Mouse (Mus musculus): ENCODE measurements around the gene Fat2. TPM values are rescaled to one million over a fixed set of nuclear protein-coding genes. Genes with fewer than 3 reads are reported as not detected.

Fat2 gene
- polyA plus RNA-seq, 1 experiment from 2014 or later = 0.61 TPM

GRCm38 (mm10) chr11:55335314-55336076 is 869 bp downstream of the Fat2 start:
- Histone ChIP-seq H3K36me3 (ENCODE audit: control insufficient read depth, insufficient read depth, low read length) (no peaks in the 10 kb centered on the region), H3K4me2 (replicated peaks; ENCODE audit: low read depth) (peak overlapping the region; percentile 30), H3K27me3 (ENCODE audit: control insufficient read depth, insufficient read depth, low read length) (no peaks in the 10 kb centered on the region), H3K9ac (ENCODE audit: low read length) (no peak overlapping the region), H3K4me1 (replicated peaks; ENCODE audit: control insufficient read depth, insufficient read depth) (no peaks in the 10 kb centered on the region), H3K27ac (replicated peaks) (no peak overlapping the region), H3K9me3 (ENCODE audit: control insufficient read depth, low read length) (no peaks in the 10 kb centered on the region), H3K4me3 (ENCODE audit: low read depth, low read length) (no peak overlapping the region)
- DNase-seq (ENCODE audit: low spot score) (no peak), ATAC-seq (ENCODE audit: low FRiP score, low TSS enrichment) (no peak)
- TF ChIP-seq EP300 (optimal IDR thresholded peaks at IDR 0.05) = no peak
- no peak for TF ChIP-seq CTCF (IDR thresholded peaks at IDR 0.05; ENCODE audit: low read depth)
- WGBS = 80% methylated on average over 14 of the region's 14 CpGs

GRCm38 (mm10) chr11:55334545-55334944 is 1.8 kb downstream of the Fat2 start:
- H3K4me2 ChIP-seq (replicated peaks; ENCODE audit: low read depth) = no peak overlapping the region
- DNase-seq (ENCODE audit: low spot score) = no peak
- WGBS = 81% methylated on average over 4 of the region's 4 CpGs

GRCm38 (mm10) chr11:55334063-55334462 is 2.3 kb downstream of the Fat2 start:
- 83% methylated on average over 6 of the region's 6 CpGs for WGBS
- peaks cover 3% of the 10 kb centered on the region; the same call in 1 of the 2 replicates for H3K4me1 ChIP-seq (replicated peaks; ENCODE audit: control insufficient read depth, insufficient read depth)

More at GRCm38 (mm10) chr11:55334545-55334944, 1.8 kb downstream of the Fat2 start:
- H3K4me1 ChIP-seq (replicated peaks; ENCODE audit: control insufficient read depth, insufficient read depth) = peaks cover 3% of the 10 kb centered on the region; the same call in 1 of the 2 replicates
- no peak overlapping the region for H3K4me3 ChIP-seq (ENCODE audit: low read depth, low read length)
- ATAC-seq (ENCODE audit: low FRiP score, low TSS enrichment) = no peak
- no peaks in the 10 kb centered on the region for H3K27me3 ChIP-seq (ENCODE audit: control insufficient read depth, insufficient read depth, low read length)
- H3K27ac ChIP-seq (replicated peaks) = no peak overlapping the region
- H3K9ac ChIP-seq (ENCODE audit: low read length) = no peak overlapping the region
- H3K9me3 ChIP-seq (ENCODE audit: control insufficient read depth, low read length) = no peaks in the 10 kb centered on the region
- TF ChIP-seq EP300 (optimal IDR thresholded peaks at IDR 0.05) = no peak
- TF ChIP-seq CTCF (IDR thresholded peaks at IDR 0.05; ENCODE audit: low read depth) = no peak
- no peaks in the 10 kb centered on the region for H3K36me3 ChIP-seq (ENCODE audit: control insufficient read depth, insufficient read depth, low read length)

GRCm38 (mm10) chr11:55329868-55330772 is 6.2 kb downstream of the Fat2 start:
- Histone ChIP-seq H3K4me1 (replicated peaks; ENCODE audit: control insufficient read depth, insufficient read depth) (peaks cover 3% of the 10 kb centered on the region; the same call in 1 of the 2 replicates), H3K27me3 (ENCODE audit: control insufficient read depth, insufficient read depth, low read length) (no peaks in the 10 kb centered on the region), H3K4me2 (replicated peaks; ENCODE audit: low read depth) (no peak overlapping the region), H3K9me3 (ENCODE audit: control insufficient read depth, low read length) (no peaks in the 10 kb centered on the region), H3K27ac (replicated peaks) (peak overlapping the region; percentile 70; the same call in 1 of the 2 replicates), H3K36me3 (ENCODE audit: control insufficient read depth, insufficient read depth, low read length) (no peaks in the 10 kb centered on the region), H3K4me3 (ENCODE audit: low read depth, low read length) (no peak overlapping the region), H3K9ac (ENCODE audit: low read length) (0 out of 2 replicates have a peak overlapping the region, but pooled peaks have one; percentile 13)
- no peak for DNase-seq (ENCODE audit: low spot score)
- 47% methylated on average over 16 of the region's 16 CpGs for WGBS
- 0 out of 2 replicates have a peak, but pooled peaks have one; percentile 6 for ATAC-seq (ENCODE audit: low FRiP score, low TSS enrichment)
- TF ChIP-seq EP300 (optimal IDR thresholded peaks at IDR 0.05) (no peak), CTCF (IDR thresholded peaks at IDR 0.05; ENCODE audit: low read depth) (no peak)

More at GRCm38 (mm10) chr11:55334063-55334462, 2.3 kb downstream of the Fat2 start:
- Histone ChIP-seq H3K9ac (ENCODE audit: low read length) (no peak overlapping the region), H3K9me3 (ENCODE audit: control insufficient read depth, low read length) (no peaks in the 10 kb centered on the region), H3K27me3 (ENCODE audit: control insufficient read depth, insufficient read depth, low read length) (no peaks in the 10 kb centered on the region), H3K36me3 (ENCODE audit: control insufficient read depth, insufficient read depth, low read length) (no peaks in the 10 kb centered on the region), H3K4me3 (ENCODE audit: low read depth, low read length) (no peak overlapping the region), H3K4me2 (replicated peaks; ENCODE audit: low read depth) (no peak overlapping the region), H3K27ac (replicated peaks) (no peak overlapping the region)
- no peak for TF ChIP-seq EP300 (optimal IDR thresholded peaks at IDR 0.05)
- TF ChIP-seq CTCF (IDR thresholded peaks at IDR 0.05; ENCODE audit: low read depth) = no peak
- ATAC-seq (ENCODE audit: low FRiP score, low TSS enrichment) (no peak), DNase-seq (ENCODE audit: low spot score) (no peak)

- Histone ChIP-seq H3K27ac (replicated peaks) (peak overlapping the region; percentile 75), H3K4me3 (ENCODE audit: low read depth, low read length) (no peak overlapping the region), H3K36me3 (ENCODE audit: control insufficient read depth, insufficient read depth, low read length) (no peaks in the 10 kb centered on the region), H3K9ac (ENCODE audit: low read length) (no peak overlapping the region), H3K27me3 (ENCODE audit: control insufficient read depth, insufficient read depth, low read length) (no peaks in the 10 kb centered on the region), H3K4me1 (replicated peaks; ENCODE audit: control insufficient read depth, insufficient read depth) (peaks cover 3% of the 10 kb centered on the region; the same call in 1 of the 2 replicates), H3K4me2 (replicated peaks; ENCODE audit: low read depth) (no peak overlapping the region), H3K9me3 (ENCODE audit: control insufficient read depth, low read length) (no peaks in the 10 kb centered on the region)
- 0 out of 2 replicates have a peak, but pooled peaks have one; percentile 18 for ATAC-seq (ENCODE audit: low FRiP score, low TSS enrichment)
- WGBS = 64% methylated on average over 9 of the region's 9 CpGs
- no peak for DNase-seq (ENCODE audit: low spot score)
- TF ChIP-seq EP300 (optimal IDR thresholded peaks at IDR 0.05) = no peak
- TF ChIP-seq CTCF (IDR thresholded peaks at IDR 0.05; ENCODE audit: low read depth) = no peak
Observed at GRCm38 (mm10) chr11:55327558-55328409, 8.6 kb downstream of the Fat2 start.

All from stomach, postnatal 0 days (tissue).